Mouse (Mus musculus): Measurements from ENCODE around the gene Ankrd11. TPM values are rescaled to one million over a fixed set of nuclear protein-coding genes. Genes with fewer than 3 reads are reported as not detected.

Gene Ankrd11
- polyA plus RNA-seq, 1 experiment from 2014 or later, result 21.2 TPM

- 73% methylated on average over 8 of the region's 8 CpGs for WGBS (ENCODE audit: insufficient replicate concordance)
- no peaks in the 10 kb centered on the region for H3K9me3 ChIP-seq (ENCODE audit: low read length)
Observed at GRCm38 (mm10) chr8:123027786-123028185, 14.3 kb downstream of the Ankrd11 start.

GRCm38 (mm10) chr8:123025951-123026351 lies 16.1 kb downstream of the Ankrd11 start:
- no peaks in the 10 kb centered on the region for H3K36me3 ChIP-seq (replicated peaks; ENCODE audit: insufficient read depth, low read length)
- H3K4me1 ChIP-seq (ENCODE audit: insufficient read depth), result peaks cover 30% of the 10 kb centered on the region
- H3K4me2 ChIP-seq (ENCODE audit: low read depth, low read length), result no peak overlapping the region
- H3K27ac ChIP-seq (ENCODE audit: low read depth), result peak overlapping the region; percentile 51; the same call in 1 of the 2 replicates
- no peaks in the 10 kb centered on the region for H3K9me3 ChIP-seq (ENCODE audit: low read length)
- no peak for DNase-seq
- H3K4me3 ChIP-seq (ENCODE audit: low read depth, low read length), result no peak overlapping the region
- TF ChIP-seq EP300 (IDR thresholded peaks at IDR 0.05; ENCODE audit: low read depth) (no peak), CTCF (IDR thresholded peaks at IDR 0.05; ENCODE audit: low read depth) (no peak)
- ATAC-seq, result no peak
- no peak overlapping the region for H3K9ac ChIP-seq (replicated peaks)
- H3K27me3 ChIP-seq (ENCODE audit: insufficient read depth, low read length), result no peaks in the 10 kb centered on the region
- 66% methylated on average over 3 of the region's 3 CpGs for WGBS (ENCODE audit: insufficient replicate concordance)

More at GRCm38 (mm10) chr8:123027786-123028185, 14.3 kb downstream of the Ankrd11 start:
- DNase-seq (no peak), ATAC-seq (no peak)
- H3K27ac ChIP-seq (ENCODE audit: low read depth), result no peak overlapping the region
- H3K4me3 ChIP-seq (ENCODE audit: low read depth, low read length), result no peak overlapping the region
- H3K4me2 ChIP-seq (ENCODE audit: low read depth, low read length), result no peak overlapping the region
- TF ChIP-seq CTCF (IDR thresholded peaks at IDR 0.05; ENCODE audit: low read depth) (no peak), EP300 (IDR thresholded peaks at IDR 0.05; ENCODE audit: low read depth) (no peak)
- H3K27me3 ChIP-seq (ENCODE audit: insufficient read depth, low read length), result no peaks in the 10 kb centered on the region
- H3K36me3 ChIP-seq (replicated peaks; ENCODE audit: insufficient read depth, low read length), result no peaks in the 10 kb centered on the region
- no peak overlapping the region for H3K9ac ChIP-seq (replicated peaks)
- peaks cover 34% of the 10 kb centered on the region for H3K4me1 ChIP-seq (ENCODE audit: insufficient read depth)

- DNase-seq, result no peak
- Histone ChIP-seq H3K27me3 (ENCODE audit: insufficient read depth, low read length) (no peaks in the 10 kb centered on the region), H3K27ac (ENCODE audit: low read depth) (no peak overlapping the region), H3K9ac (replicated peaks) (no peak overlapping the region), H3K4me1 (ENCODE audit: insufficient read depth) (peaks cover 40% of the 10 kb centered on the region), H3K36me3 (replicated peaks; ENCODE audit: insufficient read depth, low read length) (no peaks in the 10 kb centered on the region), H3K9me3 (ENCODE audit: low read length) (no peaks in the 10 kb centered on the region), H3K4me3 (ENCODE audit: low read depth, low read length) (no peak overlapping the region), H3K4me2 (ENCODE audit: low read depth, low read length) (no peak overlapping the region)
- WGBS (ENCODE audit: insufficient replicate concordance), result 92% methylated on average over 2 of the region's 2 CpGs
- TF ChIP-seq CTCF (IDR thresholded peaks at IDR 0.05; ENCODE audit: low read depth) (no peak), EP300 (IDR thresholded peaks at IDR 0.05; ENCODE audit: low read depth) (no peak)
- no peak for ATAC-seq
Observed at GRCm38 (mm10) chr8:123024226-123024625, 17.9 kb downstream of the Ankrd11 start.

DNA sequence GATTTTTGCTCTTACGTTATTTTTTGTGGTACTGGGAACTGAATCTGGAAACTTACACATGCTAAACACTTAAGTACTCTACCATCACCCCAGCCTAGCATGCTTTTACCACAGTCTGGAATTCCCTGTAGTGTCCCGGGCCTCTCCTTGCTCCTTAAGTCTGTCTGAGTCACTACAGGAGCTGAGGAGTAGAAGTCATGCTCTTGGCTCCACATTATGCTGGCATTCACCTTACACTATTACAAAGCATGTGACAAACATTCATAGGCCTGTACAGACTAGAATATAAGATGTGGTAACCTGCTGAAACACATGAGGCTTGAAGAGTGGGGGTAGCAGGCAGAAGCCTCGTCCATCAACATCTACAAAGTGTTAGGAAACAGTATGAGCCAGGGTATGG lies 19.4 kb downstream of the Ankrd11 start:
- H3K9ac ChIP-seq (replicated peaks), result no peak overlapping the region
- TF ChIP-seq CTCF (IDR thresholded peaks at IDR 0.05; ENCODE audit: low read depth) (no peak), EP300 (IDR thresholded peaks at IDR 0.05; ENCODE audit: low read depth) (no peak)
- ATAC-seq (no peak), DNase-seq (no peak)
- 71% methylated on average over 3 of the region's 3 CpGs for WGBS (ENCODE audit: insufficient replicate concordance)
- H3K27ac ChIP-seq (ENCODE audit: low read depth), result 0 out of 2 replicates have a peak overlapping the region, but pooled peaks have one; percentile 24
- H3K27me3 ChIP-seq (ENCODE audit: insufficient read depth, low read length), result no peaks in the 10 kb centered on the region
- H3K4me3 ChIP-seq (ENCODE audit: low read depth, low read length), result no peak overlapping the region
- no peaks in the 10 kb centered on the region for H3K9me3 ChIP-seq (ENCODE audit: low read length)
- H3K4me2 ChIP-seq (ENCODE audit: low read depth, low read length), result no peak overlapping the region
- peaks cover 55% of the 10 kb centered on the region for H3K4me1 ChIP-seq (ENCODE audit: insufficient read depth)
- no peaks in the 10 kb centered on the region for H3K36me3 ChIP-seq (replicated peaks; ENCODE audit: insufficient read depth, low read length)

DNA sequence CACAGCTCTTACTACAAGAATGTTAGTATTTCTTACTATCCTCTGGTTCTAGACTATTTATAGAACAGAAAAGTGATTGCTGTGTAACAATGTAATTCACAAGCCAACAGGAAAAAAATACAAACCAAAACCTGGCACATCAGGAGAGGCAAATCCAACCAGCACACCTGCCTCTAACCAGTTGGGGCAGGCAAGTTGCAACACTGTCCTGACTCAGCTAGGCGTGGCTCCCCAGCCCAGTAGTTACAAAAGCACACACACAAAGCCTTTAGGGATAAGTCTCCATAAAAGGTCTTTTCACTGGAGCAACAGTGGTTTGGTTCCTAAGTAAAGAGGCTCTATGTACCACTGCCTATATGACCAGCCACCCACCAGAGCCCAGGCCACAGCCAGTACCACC lies 20.8 kb downstream of the Ankrd11 start:
- H3K4me2 ChIP-seq (ENCODE audit: low read depth, low read length), result no peak overlapping the region
- H3K27ac ChIP-seq (ENCODE audit: low read depth), result peak overlapping the region; percentile 69
- 50% methylated on average over 1 of the region's 1 CpGs for WGBS (ENCODE audit: insufficient replicate concordance)
- no peak for TF ChIP-seq EP300 (IDR thresholded peaks at IDR 0.05; ENCODE audit: low read depth)
- TF ChIP-seq CTCF (IDR thresholded peaks at IDR 0.05; ENCODE audit: low read depth), result no peak
- 0 out of 2 replicates have a peak, but pooled peaks cover 3% of the 10 kb centered on the region for H3K36me3 ChIP-seq (replicated peaks; ENCODE audit: insufficient read depth, low read length)
- H3K9ac ChIP-seq (replicated peaks), result no peak overlapping the region
- ATAC-seq (peak; percentile 85), DNase-seq (peak; percentile 54)
- no peak overlapping the region for H3K4me3 ChIP-seq (ENCODE audit: low read depth, low read length)
- peaks cover 61% of the 10 kb centered on the region for H3K4me1 ChIP-seq (ENCODE audit: insufficient read depth)
- no peaks in the 10 kb centered on the region for H3K27me3 ChIP-seq (ENCODE audit: insufficient read depth, low read length)
- H3K9me3 ChIP-seq (ENCODE audit: low read length), result no peaks in the 10 kb centered on the region

- no peak for TF ChIP-seq EP300 (IDR thresholded peaks at IDR 0.05; ENCODE audit: low read depth)
- no peak for TF ChIP-seq CTCF (IDR thresholded peaks at IDR 0.05; ENCODE audit: low read depth)
- Histone ChIP-seq H3K4me3 (ENCODE audit: low read depth, low read length) (no peak overlapping the region), H3K4me1 (ENCODE audit: insufficient read depth) (peaks cover 61% of the 10 kb centered on the region), H3K9ac (replicated peaks) (no peak overlapping the region), H3K9me3 (ENCODE audit: low read length) (no peaks in the 10 kb centered on the region), H3K27ac (ENCODE audit: low read depth) (peak overlapping the region; percentile 69), H3K27me3 (ENCODE audit: insufficient read depth, low read length) (no peaks in the 10 kb centered on the region), H3K4me2 (ENCODE audit: low read depth, low read length) (no peak overlapping the region), H3K36me3 (replicated peaks; ENCODE audit: insufficient read depth, low read length) (0 out of 2 replicates have a peak, but pooled peaks cover 5% of the 10 kb centered on the region)
- DNase-seq, result no peak
- WGBS (ENCODE audit: insufficient replicate concordance), result 49% methylated on average over 2 of the region's 2 CpGs
- ATAC-seq, result peak; percentile 81
Observed at GRCm38 (mm10) chr8:123020859-123021258, 21.2 kb downstream of the Ankrd11 start.
